Mouse (Mus musculus) heart, adult 2 months (tissue): ENCODE results near the gene Ints7.

Source experiments
- CTCF ChIP-seq: fragments of 200-600 bp; IDR thresholded peaks from 2 replicates; pipeline ENCODE4 v1.8.1; 2022; ENCODE audit warnings: antibody characterized with exemption, mild to moderate bottlenecking, moderate library complexity
- EP300 ChIP-seq: fragments of 200-500 bp; IDR thresholded peaks from 2 replicates; pipeline ENCODE4 v1.6.1; 2011; ENCODE audit warnings: low read depth, low read length, control low read depth; ENCODE audit not compliant: insufficient read depth
- POLR2A ChIP-seq: fragments of 200-500 bp; IDR thresholded peaks from 2 replicates; pipeline ENCODE4 v1.6.1; 2011; ENCODE audit warnings: mild to moderate bottlenecking, low read depth, low read length, control low read depth; ENCODE audit not compliant: insufficient read depth

DNA sequence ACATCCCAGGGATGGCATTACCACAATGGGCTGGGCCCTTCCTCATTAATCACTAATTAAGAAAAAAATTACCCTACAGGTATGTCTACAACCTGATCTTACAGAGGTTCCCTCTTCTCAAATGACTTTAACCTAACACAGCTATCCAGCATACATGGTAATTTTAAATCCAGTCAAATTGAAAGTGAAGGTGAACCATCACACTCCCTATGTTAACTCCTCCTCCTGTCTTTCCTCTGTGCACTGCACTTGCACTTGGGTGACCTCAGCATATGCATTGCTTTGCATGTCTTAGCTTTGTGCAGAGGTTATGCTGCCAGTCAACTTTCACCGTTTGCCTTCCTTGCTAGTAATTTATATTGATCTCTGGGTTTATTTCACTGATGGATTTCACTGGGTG lies 34.1 kb downstream of the Ints7 start:
- TF ChIP-seq EP300 (no peak), CTCF (no peak), POLR2A (no peak)
